Mouse (Mus musculus): ENCODE results near the gene Slc4a4. TPM values are rescaled to one million over a fixed set of nuclear protein-coding genes. Genes with fewer than 3 reads are reported as not detected.
"Not testable (repeated sequence)": the region's sequence is repeated elsewhere in the genome, so short reads cannot be mapped to it uniquely, and the experiment has no call there.

The Slc4a4 gene
- polyA plus RNA-seq, 1 experiment from 2014 or later, result 1.9 TPM

- Histone ChIP-seq H3K27me3 (no peaks in the 10 kb centered on the region), H3K9me3 (no peaks in the 10 kb centered on the region), H3K4me3 (replicated peaks) (no peak overlapping the region), H3K36me3 (no peaks in the 10 kb centered on the region), H3K4me2 (replicated peaks) (no peak overlapping the region), H3K9ac (replicated peaks) (no peak overlapping the region), H3K27ac (no peak overlapping the region), H3K4me1 (replicated peaks) (no peaks in the 10 kb centered on the region)
- WGBS, result 63% methylated on average over 9 of the region's 9 CpGs
- ATAC-seq, result no peak
Observed at GRCm38 (mm10) chr5:88990196-88990747, 103.7 kb downstream of the Slc4a4 start.

- H3K9me3 ChIP-seq; H3K9ac ChIP-seq (replicated peaks); H3K27me3 ChIP-seq; H3K4me3 ChIP-seq (replicated peaks); H3K27ac ChIP-seq; H3K36me3 ChIP-seq; ATAC-seq; H3K4me1 ChIP-seq (replicated peaks); H3K4me2 ChIP-seq (replicated peaks): not testable (repeated sequence)
- 85% methylated on average over 2 of the region's 2 CpGs for WGBS
Observed at GRCm38 (mm10) chr5:88991309-88991708, 104.7 kb downstream of the Slc4a4 start.

GRCm38 (mm10) chr5:88994533-88994932 is 107.9 kb downstream of the Slc4a4 start:
- Histone ChIP-seq H3K36me3 (no peaks in the 10 kb centered on the region), H3K27me3 (no peaks in the 10 kb centered on the region), H3K4me1 (replicated peaks) (no peaks in the 10 kb centered on the region), H3K9ac (replicated peaks) (no peak overlapping the region), H3K27ac (no peak overlapping the region), H3K4me3 (replicated peaks) (no peak overlapping the region), H3K4me2 (replicated peaks) (no peak overlapping the region), H3K9me3 (no peaks in the 10 kb centered on the region)
- no peak for ATAC-seq
- WGBS, result 96% methylated on average over 5 of the region's 5 CpGs

GRCm38 (mm10) chr5:88996246-88996645 is 109.6 kb downstream of the Slc4a4 start:
- Histone ChIP-seq H3K9me3 (no peaks in the 10 kb centered on the region), H3K4me3 (replicated peaks) (no peak overlapping the region), H3K4me1 (replicated peaks) (no peaks in the 10 kb centered on the region), H3K27me3 (no peaks in the 10 kb centered on the region), H3K4me2 (replicated peaks) (no peak overlapping the region), H3K36me3 (no peaks in the 10 kb centered on the region), H3K9ac (replicated peaks) (no peak overlapping the region), H3K27ac (no peak overlapping the region)
- ATAC-seq, result no peak
- 93% methylated on average over 8 of the region's 8 CpGs for WGBS

GRCm38 (mm10) chr5:88997277-88997676 is 110.7 kb downstream of the Slc4a4 start:
- no peak overlapping the region for H3K27ac ChIP-seq
- H3K4me2 ChIP-seq (replicated peaks), result no peak overlapping the region
- H3K4me3 ChIP-seq (replicated peaks), result no peak overlapping the region
- no peaks in the 10 kb centered on the region for H3K4me1 ChIP-seq (replicated peaks)
- ATAC-seq, result no peak
- 96% methylated on average over 6 of the region's 6 CpGs for WGBS
- no peaks in the 10 kb centered on the region for H3K36me3 ChIP-seq
- no peaks in the 10 kb centered on the region for H3K27me3 ChIP-seq
- H3K9ac ChIP-seq (replicated peaks), result no peak overlapping the region
- H3K9me3 ChIP-seq, result no peaks in the 10 kb centered on the region

GRCm38 (mm10) chr5:88999793-89000192 is 113.2 kb downstream of the Slc4a4 start:
- Histone ChIP-seq H3K27me3 (no peaks in the 10 kb centered on the region), H3K4me1 (replicated peaks) (no peaks in the 10 kb centered on the region), H3K36me3 (no peaks in the 10 kb centered on the region), H3K4me3 (replicated peaks) (no peak overlapping the region), H3K9ac (replicated peaks) (no peak overlapping the region), H3K9me3 (no peaks in the 10 kb centered on the region), H3K4me2 (replicated peaks) (no peak overlapping the region), H3K27ac (no peak overlapping the region)
- WGBS, result 94% methylated on average over 6 of the region's 6 CpGs
- ATAC-seq, result no peak

- Histone ChIP-seq H3K4me2 (replicated peaks) (no peak overlapping the region), H3K9ac (replicated peaks) (no peak overlapping the region), H3K27ac (no peak overlapping the region), H3K4me1 (replicated peaks) (no peaks in the 10 kb centered on the region), H3K4me3 (replicated peaks) (no peak overlapping the region), H3K36me3 (no peaks in the 10 kb centered on the region), H3K9me3 (no peaks in the 10 kb centered on the region), H3K27me3 (no peaks in the 10 kb centered on the region)
- no peak for ATAC-seq
- 96% methylated on average over 7 of the region's 7 CpGs for WGBS
Observed at GRCm38 (mm10) chr5:89000598-89000997, 114.0 kb downstream of the Slc4a4 start.

- H3K4me2 ChIP-seq (replicated peaks), result no peak overlapping the region
- no peaks in the 10 kb centered on the region for H3K36me3 ChIP-seq
- no peak overlapping the region for H3K27ac ChIP-seq
- no peaks in the 10 kb centered on the region for H3K27me3 ChIP-seq
- no peak overlapping the region for H3K4me3 ChIP-seq (replicated peaks)
- ATAC-seq, result no peak
- no peaks in the 10 kb centered on the region for H3K9me3 ChIP-seq
- no peak overlapping the region for H3K9ac ChIP-seq (replicated peaks)
- no peaks in the 10 kb centered on the region for H3K4me1 ChIP-seq (replicated peaks)
- WGBS, result 74% methylated on average over 5 of the region's 5 CpGs
Observed at GRCm38 (mm10) chr5:89010116-89010515, 123.5 kb downstream of the Slc4a4 start.

GRCm38 (mm10) chr5:89012456-89012855 is 125.8 kb downstream of the Slc4a4 start:
- no peaks in the 10 kb centered on the region for H3K36me3 ChIP-seq
- no peak for ATAC-seq
- no peaks in the 10 kb centered on the region for H3K27me3 ChIP-seq
- no peaks in the 10 kb centered on the region for H3K9me3 ChIP-seq
- H3K27ac ChIP-seq, result no peak overlapping the region
- H3K4me1 ChIP-seq (replicated peaks), result no peaks in the 10 kb centered on the region
- no peak overlapping the region for H3K4me2 ChIP-seq (replicated peaks)
- 91% methylated on average over 3 of the region's 3 CpGs for WGBS
- no peak overlapping the region for H3K9ac ChIP-seq (replicated peaks)
- no peak overlapping the region for H3K4me3 ChIP-seq (replicated peaks)

- H3K36me3 ChIP-seq, result no peaks in the 10 kb centered on the region
- H3K4me2 ChIP-seq (replicated peaks), result no peak overlapping the region
- no peaks in the 10 kb centered on the region for H3K27me3 ChIP-seq
- H3K27ac ChIP-seq, result no peak overlapping the region
- no peak overlapping the region for H3K4me3 ChIP-seq (replicated peaks)
- no peaks in the 10 kb centered on the region for H3K4me1 ChIP-seq (replicated peaks)
- no peak overlapping the region for H3K9ac ChIP-seq (replicated peaks)
- H3K9me3 ChIP-seq, result no peaks in the 10 kb centered on the region
- ATAC-seq, result no peak
- whole genome bisulfite sequencing, result 85% methylated on average over 2 of the region's 2 CpGs
Observed at GRCm38 (mm10) chr5:89014782-89015181, 128.2 kb downstream of the Slc4a4 start.

GRCm38 (mm10) chr5:89015878-89016277 is 129.3 kb downstream of the Slc4a4 start:
- Histone ChIP-seq H3K9ac (replicated peaks) (no peak overlapping the region), H3K36me3 (no peaks in the 10 kb centered on the region), H3K27me3 (no peaks in the 10 kb centered on the region), H3K9me3 (no peaks in the 10 kb centered on the region), H3K4me3 (replicated peaks) (no peak overlapping the region), H3K4me1 (replicated peaks) (no peaks in the 10 kb centered on the region), H3K4me2 (replicated peaks) (no peak overlapping the region), H3K27ac (no peak overlapping the region)
- WGBS, result 91% methylated on average over 5 of the region's 5 CpGs
- ATAC-seq, result no peak

GRCm38 (mm10) chr5:89018537-89018936 is 131.9 kb downstream of the Slc4a4 start:
- no peak for ATAC-seq
- no peaks in the 10 kb centered on the region for H3K27me3 ChIP-seq

GRCm38 (mm10) chr5:89024413-89024812 is 137.8 kb downstream of the Slc4a4 start:
- Histone ChIP-seq H3K4me3 (replicated peaks) (no peak overlapping the region), H3K4me2 (replicated peaks) (no peak overlapping the region), H3K4me1 (replicated peaks) (no peaks in the 10 kb centered on the region), H3K9ac (replicated peaks) (no peak overlapping the region), H3K27me3 (no peaks in the 10 kb centered on the region), H3K27ac (no peak overlapping the region), H3K36me3 (no peaks in the 10 kb centered on the region), H3K9me3 (no peaks in the 10 kb centered on the region)
- no peak for ATAC-seq
- WGBS, result 91% methylated on average over 4 of the region's 4 CpGs

More at GRCm38 (mm10) chr5:89018537-89018936, 131.9 kb downstream of the Slc4a4 start:
- H3K4me3 ChIP-seq (replicated peaks), result no peak overlapping the region
- no peak overlapping the region for H3K4me2 ChIP-seq (replicated peaks)
- H3K9ac ChIP-seq (replicated peaks), result no peak overlapping the region
- H3K9me3 ChIP-seq, result no peaks in the 10 kb centered on the region
- 71% methylated on average over 6 of the region's 6 CpGs for WGBS
- H3K27ac ChIP-seq, result no peak overlapping the region
- no peaks in the 10 kb centered on the region for H3K4me1 ChIP-seq (replicated peaks)
- H3K36me3 ChIP-seq, result no peaks in the 10 kb centered on the region

Data from midbrain, embryonic 13.5 days (tissue).